Mouse (Mus musculus) testis, adult 2 months (tissue): ENCODE measurements around the gene Mei1.

Experiments
- CTCF ChIP-seq: fragments of 200-500 bp; IDR thresholded peaks from 2 replicates; pipeline ENCODE4 v1.5.1; 2012; ENCODE audit warnings: low read depth, mild to moderate bottlenecking, inconsistent platforms, low read length, moderate library complexity; ENCODE audit not compliant: control insufficient read depth, insufficient read depth, insufficient replicate concordance
- POLR2A ChIP-seq: fragments of 200-500 bp; IDR thresholded peaks from 2 replicates; pipeline ENCODE4 v1.6.1; 2012; ENCODE audit warnings: low read depth, mild to moderate bottlenecking, inconsistent platforms, low read length, moderate library complexity; ENCODE audit not compliant: control insufficient read depth

DNA sequence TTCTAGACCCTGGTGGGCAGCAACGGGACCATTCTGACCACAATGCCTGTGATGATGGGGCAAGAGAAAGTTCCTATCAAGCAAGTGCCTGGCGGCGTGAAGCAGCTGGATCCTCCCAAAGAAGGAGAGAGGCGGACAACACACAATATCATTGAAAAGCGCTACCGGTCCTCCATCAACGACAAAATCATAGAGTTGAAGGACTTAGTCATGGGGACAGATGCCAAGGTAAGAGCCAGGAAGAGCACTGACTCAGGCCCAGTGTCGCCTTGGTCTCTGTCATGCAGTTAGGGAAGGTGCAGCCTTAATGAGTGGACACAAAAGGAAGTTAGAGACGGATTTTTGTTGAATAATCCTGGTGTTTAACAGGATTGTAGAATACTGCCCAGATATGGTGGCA lies 105.3 kb downstream of the Mei1 start:
- no peak for TF ChIP-seq CTCF
- no peak for TF ChIP-seq POLR2A
